Mouse (Mus musculus) olfactory bulb, adult 2 months (tissue): ENCODE results near the gene Dlg2. TPM values are rescaled to one million over a fixed set of nuclear protein-coding genes. Genes with fewer than 3 reads are reported as not detected.

Experiments used
- H3K27ac ChIP-seq: fragments of 200-500 bp; 2 replicates; pipeline ENCODE4 v1.5.1; 2012; ENCODE audit warnings: low read depth, low read length; ENCODE audit not compliant: insufficient read depth
- H3K4me1 ChIP-seq: fragments of 200-500 bp; 2 replicates; pipeline ENCODE4 v1.6.1; 2012; ENCODE audit warnings: low read length; ENCODE audit not compliant: control insufficient read depth, insufficient read depth
- H3K4me3 ChIP-seq: fragments of 200-500 bp; 2 replicates; pipeline ENCODE4 v1.5.1; 2012; ENCODE audit warnings: mild to moderate bottlenecking, low read depth, low read length, moderate library complexity; ENCODE audit not compliant: insufficient read depth
- CTCF ChIP-seq: fragments of 200-500 bp; IDR thresholded peaks from 2 replicates; pipeline ENCODE4 v1.5.1; 2012; ENCODE audit warnings: low read depth, mild to moderate bottlenecking, low read length, moderate library complexity; ENCODE audit not compliant: insufficient read depth
- POLR2A ChIP-seq: fragments of 200-500 bp; IDR thresholded peaks from 2 replicates; pipeline ENCODE4 v1.6.1; 2012; ENCODE audit warnings: mild to moderate bottlenecking, low read depth, low read length, moderate library complexity; ENCODE audit not compliant: insufficient read depth
- WGBS: fragments of 180-500 bp; shearing (Covaris S2); methylation state at CpG from one replicate; pipeline ENCODE4 v1.1.7; 2018; 5-methylcytosine and 5-hydroxymethylcytosine counted together
- polyA plus RNA-seq: library from polyadenylated mRNA; stranded (reverse); fragments of >200 nt; gene quantifications from 2 replicates; pipeline ENCODE4 v1.2.4, GENCODE M21; 2012; ENCODE audit warnings: low replicate concordance; ENCODE audit not compliant: missing spikeins, insufficient read depth, insufficient read length

Gene Dlg2
- polyA plus RNA-seq, 1 experiment, result not detected

DNA sequence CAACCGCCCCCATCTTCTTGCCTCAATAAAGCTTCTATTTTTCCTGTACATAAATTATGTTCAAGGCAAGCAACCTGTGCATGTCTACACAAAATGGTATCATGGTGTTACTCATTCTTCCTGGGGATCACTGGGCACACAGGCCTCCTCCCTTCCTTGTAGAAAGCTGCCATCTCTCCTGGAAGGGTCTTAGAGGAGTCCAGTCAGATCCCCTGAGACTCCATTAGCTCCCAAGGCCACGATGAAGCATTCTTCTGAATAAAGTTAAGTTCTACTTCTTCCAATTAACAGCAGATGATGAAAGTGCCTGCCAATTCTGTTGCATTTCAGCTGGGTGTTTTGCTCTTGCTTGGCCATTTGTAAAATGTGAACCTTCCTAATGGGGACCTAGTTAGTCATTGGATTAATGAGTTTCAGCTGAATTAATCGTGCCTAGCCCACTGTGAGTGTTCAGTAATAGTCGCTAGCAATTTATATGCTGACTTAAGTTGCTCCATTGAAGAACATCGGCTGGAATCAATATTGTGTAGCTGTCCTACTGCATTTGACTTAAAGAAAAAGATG lies 953.3 kb downstream of the Dlg2 start:
- TF ChIP-seq CTCF (no peak), POLR2A (no peak)
- H3K4me1 ChIP-seq, result no peaks in the 10 kb centered on the region
- 36% methylated on average over 5 of the region's 5 CpGs for WGBS
- H3K27ac ChIP-seq, result no peak overlapping the region
- no peak overlapping the region for H3K4me3 ChIP-seq

DNA sequence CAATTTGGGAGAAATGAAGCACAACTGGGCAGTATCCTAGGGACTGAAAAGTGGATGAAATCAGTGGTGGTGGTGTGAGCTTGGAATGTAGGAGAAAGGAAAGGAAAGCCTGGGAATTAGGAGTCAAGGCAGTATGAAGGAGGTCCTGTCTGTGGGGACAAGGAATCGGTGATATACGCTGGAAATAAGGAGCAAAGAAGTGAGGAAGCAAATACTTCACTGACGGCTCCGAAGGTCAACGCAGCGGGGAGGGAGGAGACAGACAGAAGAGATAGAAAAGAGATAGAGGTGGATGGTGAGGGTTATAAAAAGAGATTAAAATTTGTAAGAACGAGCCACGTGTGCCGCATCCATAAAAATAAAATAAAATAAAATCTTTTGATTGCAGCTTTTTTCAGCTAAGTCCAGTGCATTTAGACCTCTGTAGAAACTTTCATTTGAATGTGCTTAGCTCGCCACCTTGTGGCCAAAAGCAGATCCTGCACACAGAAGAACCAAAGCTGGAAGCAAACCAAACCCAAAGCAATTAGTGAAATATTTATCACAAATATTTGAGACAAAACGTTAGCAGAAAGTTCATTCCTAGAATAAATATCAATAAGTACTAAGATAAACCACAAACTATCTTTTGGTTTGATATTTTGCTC lies 955.2 kb downstream of the Dlg2 start:
- Histone ChIP-seq H3K4me1 (no peaks in the 10 kb centered on the region), H3K27ac (peak overlapping the region; percentile 5), H3K4me3 (no peak overlapping the region)
- 23% methylated on average over 11 of the region's 11 CpGs for WGBS
- TF ChIP-seq POLR2A (no peak), CTCF (no peak)

DNA sequence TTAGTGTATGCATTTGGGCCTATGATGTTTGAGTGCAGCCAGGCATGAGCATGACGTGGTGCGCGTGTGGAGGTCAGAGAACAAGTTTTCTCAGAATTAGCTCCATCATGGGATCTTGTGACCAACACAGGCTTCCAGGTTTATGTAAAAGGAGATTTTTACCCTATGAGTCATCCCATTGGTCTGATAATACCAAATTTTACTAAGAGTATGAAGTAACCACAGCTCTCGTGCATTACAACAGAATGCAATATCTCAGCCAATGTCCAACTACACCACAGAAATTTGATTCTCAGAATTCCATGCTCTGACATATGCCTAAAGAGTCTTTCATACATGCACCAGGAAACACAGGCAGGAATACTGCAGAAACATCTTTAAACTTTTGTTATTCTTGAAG lies 956.1 kb downstream of the Dlg2 start:
- no peak overlapping the region for H3K4me3 ChIP-seq
- TF ChIP-seq CTCF (no peak), POLR2A (no peak)
- H3K4me1 ChIP-seq, result no peaks in the 10 kb centered on the region
- WGBS, result 92% methylated on average over 4 of the region's 4 CpGs
- no peak overlapping the region for H3K27ac ChIP-seq

DNA sequence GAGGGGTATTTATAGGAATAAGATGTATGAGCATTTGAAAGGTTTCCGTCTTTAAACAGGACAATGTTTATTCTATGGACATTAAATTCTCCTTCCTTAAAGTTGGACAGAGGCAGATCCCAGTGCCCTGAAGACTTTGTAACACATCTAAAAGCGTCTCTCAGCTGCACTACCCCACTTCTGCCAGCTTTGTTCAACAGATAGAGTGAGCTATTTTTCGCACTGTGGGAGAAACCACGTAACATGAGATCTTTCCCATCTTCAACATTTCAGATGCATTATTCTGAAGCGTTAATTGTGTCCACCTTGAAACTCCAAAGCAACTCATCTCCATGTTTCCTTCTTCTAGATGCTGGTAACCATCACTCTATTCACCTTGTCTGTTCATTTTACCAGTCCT lies 958.3 kb downstream of the Dlg2 start:
- 62% methylated on average over 5 of the region's 5 CpGs for WGBS
- TF ChIP-seq POLR2A, result no peak
- no peak for TF ChIP-seq CTCF
- Histone ChIP-seq H3K4me1 (0 out of 2 replicates have a peak, but pooled peaks cover 2% of the 10 kb centered on the region), H3K27ac (no peak overlapping the region), H3K4me3 (no peak overlapping the region)

DNA sequence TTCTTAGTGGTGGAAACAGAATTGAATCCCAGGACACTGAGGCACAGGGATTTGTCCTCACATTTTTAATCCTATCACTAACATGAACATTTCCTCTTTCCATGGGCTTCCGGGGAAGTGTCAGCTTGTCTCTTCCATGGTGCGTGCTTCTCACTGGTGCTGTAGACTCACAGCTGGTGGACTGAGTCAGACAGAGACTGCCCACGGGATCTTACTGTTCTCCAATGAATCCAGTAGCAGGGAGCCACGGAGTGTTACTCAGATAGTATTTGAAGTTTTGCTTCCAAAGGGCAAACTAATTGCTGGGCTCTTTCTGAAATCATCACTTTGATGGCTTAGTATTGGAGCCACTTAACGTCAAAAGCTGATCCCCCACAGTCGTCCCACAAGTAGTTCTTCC lies 963.9 kb downstream of the Dlg2 start:
- peaks cover 5% of the 10 kb centered on the region for H3K4me1 ChIP-seq
- 26% methylated on average over 6 of the region's 6 CpGs for WGBS
- H3K27ac ChIP-seq, result peak overlapping the region; percentile 90
- H3K4me3 ChIP-seq, result no peak overlapping the region
- TF ChIP-seq POLR2A (no peak), CTCF (no peak)

DNA sequence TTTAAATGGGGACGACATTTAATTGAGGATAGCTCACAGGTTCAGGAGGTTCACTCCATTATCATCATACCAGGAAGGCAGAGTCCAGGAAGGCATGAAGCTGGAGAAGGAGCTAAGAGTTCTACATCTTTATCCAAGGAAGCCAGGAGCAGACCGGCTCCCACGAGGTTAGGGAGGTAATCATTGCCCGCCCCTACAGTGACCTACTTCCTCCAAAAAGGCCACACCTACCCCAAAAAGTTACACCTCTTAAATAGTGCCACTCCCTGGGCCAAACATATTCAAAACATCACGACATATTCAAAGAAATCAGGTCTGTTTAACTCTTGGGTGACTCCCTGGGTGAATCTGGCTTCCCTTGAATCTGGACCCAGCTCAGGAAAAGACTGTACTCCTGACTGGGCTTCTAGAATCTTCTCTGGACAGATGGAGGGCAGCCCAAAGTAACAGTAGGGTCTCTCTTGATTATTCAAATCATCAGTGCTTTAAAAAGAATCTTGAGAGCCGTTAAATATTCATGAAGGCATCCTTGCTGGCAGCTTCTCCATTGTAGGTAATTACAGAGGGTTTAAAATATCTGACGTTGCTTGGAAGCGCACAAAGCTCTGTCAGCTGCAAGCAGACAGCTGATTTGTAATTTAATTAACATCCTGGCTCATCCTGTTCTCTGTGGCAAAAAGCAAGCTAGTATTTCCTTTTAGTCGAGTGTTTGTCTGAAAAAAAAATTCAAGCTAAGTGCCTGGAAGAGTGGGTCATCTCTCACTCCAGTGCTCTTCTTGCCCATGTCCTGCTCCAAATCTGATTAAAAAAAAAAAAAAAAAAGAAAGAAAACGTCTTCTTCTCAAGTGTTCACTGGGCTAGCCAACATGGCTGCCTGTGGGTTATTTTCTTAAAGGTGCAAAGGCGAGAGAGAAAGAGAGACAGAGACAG lies 966.2 kb downstream of the Dlg2 start:
- TF ChIP-seq POLR2A (no peak), CTCF (no peak)
- H3K4me3 ChIP-seq, result no peak overlapping the region
- peak overlapping the region; percentile 88 for H3K27ac ChIP-seq
- H3K4me1 ChIP-seq, result peaks cover 5% of the 10 kb centered on the region
- WGBS, result 30% methylated on average over 11 of the region's 11 CpGs

DNA sequence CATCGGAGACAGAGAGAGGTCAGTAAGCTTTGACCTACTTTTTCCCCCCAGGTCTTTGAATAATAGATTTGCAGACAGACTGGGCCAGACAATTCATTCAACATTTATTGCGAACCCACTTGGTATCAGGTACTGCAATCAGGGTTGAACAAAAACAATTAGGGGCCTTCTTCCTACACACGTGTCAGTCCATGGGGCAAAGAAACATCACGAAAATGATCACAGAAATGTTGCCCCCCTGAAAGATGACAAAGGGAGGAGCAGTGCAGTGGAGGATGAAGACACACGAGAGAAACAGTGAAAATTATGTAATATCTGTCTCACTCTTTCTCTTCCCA lies 966.9 kb downstream of the Dlg2 start:
- no peak overlapping the region for H3K4me3 ChIP-seq
- H3K27ac ChIP-seq, result peak overlapping the region; percentile 88
- no peak for TF ChIP-seq POLR2A
- no peak for TF ChIP-seq CTCF
- WGBS, result 50% methylated on average over 5 of the region's 5 CpGs
- peaks cover 5% of the 10 kb centered on the region for H3K4me1 ChIP-seq

DNA sequence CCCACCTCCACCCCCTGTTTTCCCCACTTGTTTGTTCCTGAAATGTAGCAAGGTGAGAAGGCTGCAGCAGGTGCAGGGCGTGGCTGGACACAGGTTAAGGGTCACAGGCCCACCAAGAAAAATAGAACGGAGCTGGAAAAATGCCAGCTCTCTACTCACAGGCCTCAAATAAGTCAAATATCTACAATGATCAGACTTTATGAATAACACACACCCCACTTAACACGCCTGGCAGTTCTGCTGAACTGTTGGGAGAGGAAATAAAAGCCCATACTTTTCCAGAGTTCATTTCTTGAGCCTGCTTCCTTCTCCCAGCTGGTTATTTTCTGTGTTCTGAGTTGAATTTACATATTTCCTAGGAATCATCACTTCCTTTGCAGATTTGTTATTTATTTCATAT lies 967.4 kb downstream of the Dlg2 start:
- Histone ChIP-seq H3K4me1 (peaks cover 5% of the 10 kb centered on the region), H3K4me3 (no peak overlapping the region), H3K27ac (0 out of 2 replicates have a peak overlapping the region, but pooled peaks have one; percentile 56)
- no peak for TF ChIP-seq CTCF
- no peak for TF ChIP-seq POLR2A
- 76% methylated on average over 3 of the region's 3 CpGs for WGBS

DNA sequence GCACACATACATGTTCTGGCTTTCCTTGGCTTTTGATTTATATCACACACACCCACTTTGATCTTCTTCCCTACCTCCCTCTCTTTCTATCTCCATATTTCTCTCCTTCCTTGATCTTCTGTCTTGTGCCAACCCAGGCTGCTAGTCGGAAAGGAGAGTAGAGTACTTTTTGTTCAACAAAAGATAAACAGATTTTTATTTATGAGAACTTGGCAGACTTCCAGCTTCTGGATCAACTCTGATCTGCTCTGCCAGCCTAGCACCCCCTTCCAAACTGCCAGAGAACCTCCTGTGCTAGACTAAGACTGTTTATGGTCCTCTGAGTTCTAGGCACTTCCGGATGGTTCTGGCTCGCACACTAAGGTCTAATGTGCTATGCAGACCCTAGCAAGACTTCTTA lies 968.3 kb downstream of the Dlg2 start:
- Histone ChIP-seq H3K27ac (peak overlapping the region; percentile 57; the same call in 1 of the 2 replicates), H3K4me1 (peaks cover 3% of the 10 kb centered on the region), H3K4me3 (no peak overlapping the region)
- no peak for TF ChIP-seq POLR2A
- WGBS, result 57% methylated on average over 3 of the region's 3 CpGs
